Mouse (Mus musculus) Muller cell, postnatal 12 days (primary cell): ENCODE data around the gene Tacr2.

Experiments used
- DNase-seq: peaks from one replicate; pipeline ENCODE4 v3.0.0-alpha.2; 2015; ENCODE audit errors: inconsistent ontology term

Gene Tacr2

GRCm38 (mm10) chr10:62300006-62300827 lies 48.0 kb downstream of the Tacr2 start:
- DNase-seq = peak; percentile 83

- no peak for DNase-seq
Measured at GRCm38 (mm10) chr10:62305090-62305489, 52.9 kb downstream of the Tacr2 start.

- DNase-seq = no peak
Measured at GRCm38 (mm10) chr10:62306483-62306882, 54.2 kb downstream of the Tacr2 start.

- no peak for DNase-seq
Measured at GRCm38 (mm10) chr10:62308896-62309491, 56.8 kb downstream of the Tacr2 start.

GRCm38 (mm10) chr10:62309593-62309992 lies 57.4 kb downstream of the Tacr2 start:
- no peak for DNase-seq

- no peak for DNase-seq
Measured at GRCm38 (mm10) chr10:62310259-62311039, 58.2 kb downstream of the Tacr2 start.

GRCm38 (mm10) chr10:62311464-62311863 lies 59.2 kb downstream of the Tacr2 start:
- DNase-seq = no peak

- no peak for DNase-seq
Measured at GRCm38 (mm10) chr10:62313140-62313539, 60.9 kb downstream of the Tacr2 start.

GRCm38 (mm10) chr10:62313885-62314424 lies 61.7 kb downstream of the Tacr2 start:
- DNase-seq = peak; percentile 67
